Mouse (Mus musculus): ENCODE measurements around the gene Sncg.

The Sncg gene

GRCm38 (mm10) chr14:34339446-34339845 is 35.1 kb downstream of the Sncg start:
- no peak for DNase-seq

- no peak for DNase-seq
Observed at GRCm38 (mm10) chr14:34332476-34332875, 42.1 kb downstream of the Sncg start.

DNA sequence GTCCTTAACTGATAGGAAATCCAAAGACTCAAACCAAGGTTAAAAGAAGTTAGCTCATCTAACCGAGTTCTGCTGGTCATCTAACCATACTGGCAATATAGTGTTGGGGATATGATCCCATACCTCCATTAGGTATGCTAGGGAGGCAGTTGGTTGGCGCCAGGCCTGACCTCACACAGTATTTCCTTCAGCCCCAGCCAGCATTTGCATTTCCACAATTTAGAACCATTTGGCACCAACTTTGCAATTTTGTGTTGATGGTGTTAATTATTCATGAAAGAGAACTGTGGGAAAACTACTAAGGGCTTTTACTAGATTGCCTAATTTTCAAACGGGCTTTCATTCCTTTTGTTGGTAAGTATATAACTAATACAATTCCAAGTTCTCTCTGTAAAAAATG is 42.7 kb downstream of the Sncg start:
- no peak for DNase-seq

DNA sequence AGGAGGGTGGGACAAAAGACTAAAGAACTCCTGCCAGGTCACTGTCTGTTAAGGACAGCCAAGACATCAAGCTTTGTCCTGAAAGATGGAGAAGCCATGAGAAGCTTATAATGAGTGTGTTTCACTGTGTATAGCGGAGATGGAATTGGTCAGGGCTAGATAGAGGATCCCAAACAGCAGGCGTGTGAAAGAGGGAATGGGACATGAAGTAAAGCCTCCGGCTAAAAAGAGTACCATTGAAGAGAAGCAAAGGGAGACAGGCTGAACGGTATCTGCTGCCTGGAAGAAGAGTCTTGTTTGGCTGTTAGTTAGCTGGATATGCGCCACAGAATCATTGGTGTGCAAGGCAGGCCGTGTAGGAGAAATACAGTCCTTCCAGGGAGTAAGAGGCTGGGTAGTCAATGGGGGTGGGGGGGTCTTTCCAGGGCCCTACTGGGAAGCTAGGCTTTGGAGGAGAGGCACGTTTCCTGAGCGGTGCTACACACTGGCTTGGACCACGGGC is 43.9 kb downstream of the Sncg start:
- DNase-seq, result no peak

- no peak for DNase-seq
Observed at GRCm38 (mm10) chr14:34327618-34328017, 47.0 kb downstream of the Sncg start.

GRCm38 (mm10) chr14:34326606-34327005 is 48.0 kb downstream of the Sncg start:
- DNase-seq, result no peak

DNA sequence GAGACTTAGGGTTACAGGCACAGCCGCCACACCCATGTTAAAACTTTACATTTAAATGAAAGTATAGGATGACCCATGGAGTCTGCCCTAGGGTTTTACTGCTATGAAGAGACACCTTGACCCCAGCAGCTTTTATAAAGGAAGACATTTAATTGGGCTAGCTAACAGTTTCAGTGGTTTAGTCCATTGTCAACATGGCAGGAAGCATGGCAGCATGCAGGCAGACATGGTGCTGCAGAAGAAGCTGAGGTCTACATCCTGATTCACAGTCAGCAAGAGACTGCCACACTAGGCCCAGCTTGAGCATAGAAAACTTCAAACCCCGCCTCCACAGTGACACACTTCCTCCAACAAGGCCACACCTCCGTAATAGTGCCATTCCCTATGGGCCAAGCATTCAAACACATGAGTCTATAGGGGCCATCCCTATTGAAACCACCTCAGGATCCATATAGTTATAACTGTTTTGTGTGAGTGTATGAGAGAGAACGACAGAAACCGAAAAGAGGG is 51.0 kb downstream of the Sncg start:
- DNase-seq, result no peak

Measured in lung, postnatal 36 days (tissue).